Mouse (Mus musculus) bone marrow, adult 2 months (tissue): ENCODE measurements at regions not wholly inside any gene's neighbourhood (a gene's known extent, or its start where the extent isn't known, plus 50 kb on each side); places are given as distances from the start of the nearest gene placed in this dataset.

Experiments used
- CTCF ChIP-seq: fragments of 200-500 bp; IDR thresholded peaks from 2 replicates; pipeline ENCODE4 v1.5.1; 2011; ENCODE audit warnings: low read length, control low read depth; ENCODE audit not compliant: control insufficient read depth, insufficient read depth
- POLR2A ChIP-seq: fragments of 200-500 bp; IDR thresholded peaks from 2 replicates; pipeline ENCODE4 v1.6.1; 2011; ENCODE audit warnings: low read depth, mild to moderate bottlenecking, control low read depth, low read length, borderline replicate concordance; ENCODE audit not compliant: control insufficient read depth

DNA sequence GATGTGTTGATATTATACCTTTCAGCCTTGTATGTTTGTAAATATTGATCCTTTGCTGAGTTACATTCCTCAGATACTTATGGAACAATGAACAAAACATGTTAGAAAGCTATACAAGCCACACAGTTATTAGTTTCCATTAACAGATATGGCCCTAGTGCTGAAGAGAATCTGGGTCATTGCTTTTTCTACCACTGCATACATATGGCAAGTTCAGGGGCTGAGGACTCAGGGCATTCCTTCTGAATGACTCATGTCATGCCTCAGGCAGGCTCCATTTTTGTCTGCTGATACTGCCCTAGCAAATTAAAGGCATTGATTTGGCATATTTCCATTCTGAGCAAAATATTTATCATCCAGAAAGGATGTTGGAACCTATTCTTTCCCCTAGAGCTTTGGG lies 167.9 kb downstream of the Ccdc71l start:
- TF ChIP-seq CTCF = no peak
- TF ChIP-seq POLR2A = no peak
